Mouse (Mus musculus): ENCODE results near the gene Ppp1r2. TPM values are rescaled to one million over a fixed set of nuclear protein-coding genes. Genes with fewer than 3 reads are reported as not detected.

Gene Ppp1r2
- polyA plus RNA-seq, 1 experiment from 2014 or later, result 208 TPM

GRCm38 (mm10) chr16:31247442-31247841 lies 27.6 kb downstream of the Ppp1r2 start:
- H3K4me1 ChIP-seq (replicated peaks), result no peaks in the 10 kb centered on the region
- H3K36me3 ChIP-seq, result peaks cover 5% of the 10 kb centered on the region; the same call in 1 of the 2 replicates
- no peak overlapping the region for H3K4me2 ChIP-seq
- H3K27me3 ChIP-seq, result no peaks in the 10 kb centered on the region
- no peak overlapping the region for H3K4me3 ChIP-seq
- no peak overlapping the region for H3K9ac ChIP-seq
- ATAC-seq (ENCODE audit: low read depth), result no peak
- no peaks in the 10 kb centered on the region for H3K9me3 ChIP-seq
- WGBS, result 83% methylated on average over 7 of the region's 7 CpGs
- no peak overlapping the region for H3K27ac ChIP-seq (replicated peaks)

GRCm38 (mm10) chr16:31244053-31244452 lies 31.0 kb downstream of the Ppp1r2 start:
- no peak overlapping the region for H3K4me3 ChIP-seq
- no peaks in the 10 kb centered on the region for H3K27me3 ChIP-seq
- no peaks in the 10 kb centered on the region for H3K36me3 ChIP-seq
- no peak overlapping the region for H3K4me2 ChIP-seq
- H3K9me3 ChIP-seq, result no peaks in the 10 kb centered on the region
- ATAC-seq (ENCODE audit: low read depth), result no peak
- no peaks in the 10 kb centered on the region for H3K4me1 ChIP-seq (replicated peaks)
- H3K9ac ChIP-seq, result no peak overlapping the region
- WGBS, result 85% methylated on average over 3 of the region's 3 CpGs
- no peak overlapping the region for H3K27ac ChIP-seq (replicated peaks)

- no peak overlapping the region for H3K4me3 ChIP-seq
- no peaks in the 10 kb centered on the region for H3K4me1 ChIP-seq (replicated peaks)
- H3K4me2 ChIP-seq, result no peak overlapping the region
- H3K9ac ChIP-seq, result no peak overlapping the region
- WGBS, result 82% methylated on average over 9 of the region's 9 CpGs
- no peaks in the 10 kb centered on the region for H3K27me3 ChIP-seq
- no peaks in the 10 kb centered on the region for H3K9me3 ChIP-seq
- no peak for ATAC-seq (ENCODE audit: low read depth)
- no peaks in the 10 kb centered on the region for H3K36me3 ChIP-seq
- H3K27ac ChIP-seq (replicated peaks), result no peak overlapping the region
These were observed 33.6 kb downstream of the Ppp1r2 start for GRCm38 (mm10) chr16:31241433-31241832.

- no peak overlapping the region for H3K27ac ChIP-seq (replicated peaks)
- no peak for ATAC-seq (ENCODE audit: low read depth)
- H3K36me3 ChIP-seq, result no peaks in the 10 kb centered on the region
- no peaks in the 10 kb centered on the region for H3K27me3 ChIP-seq
- H3K4me1 ChIP-seq (replicated peaks), result peaks cover 6% of the 10 kb centered on the region
- H3K9ac ChIP-seq, result no peak overlapping the region
- no peak overlapping the region for H3K4me3 ChIP-seq
- no peaks in the 10 kb centered on the region for H3K9me3 ChIP-seq
- WGBS, result 91% methylated on average over 8 of the region's 8 CpGs
- H3K4me2 ChIP-seq, result no peak overlapping the region
These were observed 34.5 kb downstream of the Ppp1r2 start for GRCm38 (mm10) chr16:31240569-31240968.

DNA sequence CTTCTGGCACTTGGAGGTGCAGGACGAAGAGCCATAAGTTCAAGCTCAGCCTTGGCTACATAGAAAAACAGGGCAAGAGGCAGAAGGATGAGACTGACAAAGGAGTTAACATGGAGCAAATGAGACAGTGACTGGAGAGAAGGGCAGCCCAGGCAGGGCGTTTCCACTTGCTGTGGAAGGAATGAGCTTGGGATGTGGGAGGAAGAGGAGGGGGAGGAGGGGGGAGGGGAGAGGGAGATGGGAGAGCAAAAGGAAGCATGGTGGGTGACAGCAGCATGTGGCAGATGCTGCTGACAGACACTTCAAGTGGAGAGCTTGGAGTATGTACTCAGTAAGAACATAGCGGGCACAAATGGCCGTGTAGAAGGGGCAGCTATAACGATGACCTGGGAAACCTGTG lies 36.8 kb downstream of the Ppp1r2 start:
- no peaks in the 10 kb centered on the region for H3K9me3 ChIP-seq
- H3K4me1 ChIP-seq (replicated peaks), result peaks cover 19% of the 10 kb centered on the region
- H3K4me2 ChIP-seq, result no peak overlapping the region
- H3K27ac ChIP-seq (replicated peaks), result no peak overlapping the region
- no peak overlapping the region for H3K4me3 ChIP-seq
- 78% methylated on average over 5 of the region's 5 CpGs for WGBS
- H3K9ac ChIP-seq, result no peak overlapping the region
- no peaks in the 10 kb centered on the region for H3K36me3 ChIP-seq
- 0 out of 2 replicates have a peak, but pooled peaks cover 4% of the 10 kb centered on the region for H3K27me3 ChIP-seq
- ATAC-seq (ENCODE audit: low read depth), result no peak

DNA sequence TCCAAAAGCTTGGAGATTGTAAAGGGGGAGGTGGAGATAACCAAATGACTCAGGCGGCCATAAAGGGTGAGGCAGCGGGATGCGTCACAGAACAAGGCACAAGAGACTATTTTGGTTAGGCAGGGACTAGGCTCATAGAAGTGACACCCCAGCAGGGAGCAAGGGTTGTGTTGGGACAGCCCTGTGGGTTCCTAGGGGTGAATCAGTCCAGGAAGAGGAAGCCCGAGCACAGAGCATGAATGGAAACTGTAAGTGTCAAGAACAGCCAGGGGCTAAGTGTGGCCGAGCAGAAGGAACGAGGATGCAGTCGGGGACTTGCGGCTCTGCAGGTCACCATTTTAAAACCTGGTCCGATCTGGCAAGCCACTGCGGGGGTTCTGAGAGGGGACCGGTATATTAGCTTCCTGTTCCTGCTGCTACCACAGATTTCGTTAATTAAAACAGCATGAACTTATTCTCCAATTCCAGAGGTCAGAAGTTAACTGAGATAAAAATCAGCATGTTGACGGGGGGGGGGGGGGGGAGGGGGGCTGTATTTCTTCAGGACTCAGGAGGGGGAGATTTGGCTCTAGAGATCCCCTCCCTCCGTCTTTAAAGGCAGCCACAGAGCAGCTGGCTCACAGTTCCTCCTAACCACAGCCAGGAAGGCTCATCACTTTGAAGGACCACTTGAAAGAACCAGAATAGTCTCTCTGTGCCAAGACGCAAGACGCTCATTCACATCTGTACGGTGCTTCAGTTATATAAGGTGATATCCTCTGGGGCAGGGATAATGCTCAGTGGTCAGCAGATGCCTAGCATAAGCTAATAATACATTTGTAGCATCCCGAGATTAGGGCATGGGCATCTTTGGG lies 39.4 kb downstream of the Ppp1r2 start:
- Histone ChIP-seq H3K9ac (no peak overlapping the region), H3K9me3 (0 out of 2 replicates have a peak, but pooled peaks cover under 1% of the 10 kb centered on the region), H3K27ac (replicated peaks) (0 out of 2 replicates have a peak overlapping the region, but pooled peaks have one; percentile 9), H3K27me3 (0 out of 2 replicates have a peak, but pooled peaks cover 4% of the 10 kb centered on the region), H3K4me1 (replicated peaks) (peaks cover 20% of the 10 kb centered on the region), H3K4me3 (no peak overlapping the region), H3K4me2 (peak overlapping the region; percentile 33), H3K36me3 (no peaks in the 10 kb centered on the region)
- whole genome bisulfite sequencing, result 15% methylated on average over 18 of the region's 18 CpGs
- peak; percentile 67 for ATAC-seq (ENCODE audit: low read depth)

DNA sequence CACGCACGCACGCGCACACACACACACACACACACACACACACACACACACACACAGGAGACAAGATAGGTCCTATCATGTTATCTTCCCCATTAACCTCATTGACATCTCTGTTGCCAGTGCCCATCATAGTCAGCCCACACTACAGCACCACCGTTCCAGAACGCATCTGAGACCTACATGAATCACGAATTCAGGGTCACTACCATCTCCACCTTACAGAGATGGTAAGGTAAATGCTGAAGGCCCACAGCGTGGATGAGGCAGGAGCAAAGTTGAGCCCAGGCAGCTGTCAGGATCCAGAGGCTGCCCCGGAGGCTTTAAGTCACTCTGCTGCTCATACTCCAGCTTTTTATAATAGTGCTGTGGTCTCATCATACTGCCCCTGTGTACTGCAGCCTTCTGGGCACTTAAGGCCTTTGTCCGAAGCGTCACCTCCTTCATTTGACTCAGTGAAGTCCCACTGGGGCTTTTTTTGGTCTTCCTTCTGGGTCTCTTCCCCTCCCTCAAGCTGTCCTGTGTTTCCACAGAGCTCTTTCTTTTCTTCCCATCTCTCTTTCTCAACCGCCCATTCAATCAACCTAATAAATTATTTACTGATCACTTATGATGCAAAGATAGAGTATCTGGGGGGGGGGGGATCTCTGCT lies 40.1 kb downstream of the Ppp1r2 start:
- no peak overlapping the region for H3K27ac ChIP-seq (replicated peaks)
- no peak overlapping the region for H3K9ac ChIP-seq
- 68% methylated on average over 12 of the region's 12 CpGs for WGBS
- peak overlapping the region; percentile 33; the same call in 1 of the 2 replicates for H3K4me2 ChIP-seq
- 0 out of 2 replicates have a peak, but pooled peaks cover 5% of the 10 kb centered on the region for H3K9me3 ChIP-seq
- H3K4me3 ChIP-seq, result no peak overlapping the region
- ATAC-seq (ENCODE audit: low read depth), result no peak
- peaks cover 20% of the 10 kb centered on the region for H3K4me1 ChIP-seq (replicated peaks)
- H3K36me3 ChIP-seq, result no peaks in the 10 kb centered on the region
- H3K27me3 ChIP-seq, result 0 out of 2 replicates have a peak, but pooled peaks cover 4% of the 10 kb centered on the region

GRCm38 (mm10) chr16:31234356-31234755 lies 40.7 kb downstream of the Ppp1r2 start:
- Histone ChIP-seq H3K9ac (no peak overlapping the region), H3K27ac (replicated peaks) (no peak overlapping the region), H3K9me3 (0 out of 2 replicates have a peak, but pooled peaks cover 5% of the 10 kb centered on the region), H3K4me2 (no peak overlapping the region), H3K4me3 (no peak overlapping the region), H3K36me3 (no peaks in the 10 kb centered on the region), H3K27me3 (0 out of 2 replicates have a peak, but pooled peaks cover 4% of the 10 kb centered on the region), H3K4me1 (replicated peaks) (peaks cover 20% of the 10 kb centered on the region)
- ATAC-seq (ENCODE audit: low read depth), result no peak
- WGBS, result 54% methylated on average over 3 of the region's 3 CpGs

DNA sequence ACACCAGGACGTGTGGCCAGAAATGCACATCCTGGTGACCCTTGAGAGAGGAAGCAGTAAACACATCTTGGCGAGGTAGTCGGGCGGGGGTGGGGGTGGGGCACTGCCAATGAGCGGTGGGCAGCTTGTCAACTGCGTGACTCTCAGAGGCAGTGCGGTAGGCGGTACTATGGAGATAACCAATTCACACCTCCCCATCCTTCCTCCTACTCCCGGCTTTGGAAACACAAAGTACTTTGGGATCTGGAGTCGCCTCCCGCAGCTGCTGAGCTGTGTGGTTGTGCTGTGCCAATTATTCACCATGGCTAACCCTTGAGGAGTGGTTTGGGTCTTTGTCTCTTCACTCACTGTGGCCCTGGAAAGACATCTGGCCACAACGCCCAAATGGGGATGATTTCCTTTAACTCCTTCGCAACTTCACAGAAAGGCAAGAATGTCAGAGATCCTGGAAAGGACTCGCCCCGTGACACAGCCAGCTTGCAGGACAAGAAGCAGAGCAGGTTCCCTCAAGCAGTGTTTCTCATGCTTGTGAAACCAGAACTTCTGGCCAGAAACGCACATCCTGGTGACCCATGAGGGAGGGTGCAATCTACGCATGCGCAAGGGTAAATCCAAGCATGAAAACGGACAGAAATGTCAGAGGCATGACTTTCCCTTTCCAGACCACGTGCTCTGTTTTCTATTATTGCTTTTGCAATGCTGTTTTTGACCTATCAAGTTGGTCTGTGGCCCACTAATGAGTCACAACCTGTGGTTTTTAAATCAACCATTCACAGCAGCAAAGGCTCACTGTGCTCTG lies 41.3 kb downstream of the Ppp1r2 start:
- no peak for ATAC-seq (ENCODE audit: low read depth)

DNA sequence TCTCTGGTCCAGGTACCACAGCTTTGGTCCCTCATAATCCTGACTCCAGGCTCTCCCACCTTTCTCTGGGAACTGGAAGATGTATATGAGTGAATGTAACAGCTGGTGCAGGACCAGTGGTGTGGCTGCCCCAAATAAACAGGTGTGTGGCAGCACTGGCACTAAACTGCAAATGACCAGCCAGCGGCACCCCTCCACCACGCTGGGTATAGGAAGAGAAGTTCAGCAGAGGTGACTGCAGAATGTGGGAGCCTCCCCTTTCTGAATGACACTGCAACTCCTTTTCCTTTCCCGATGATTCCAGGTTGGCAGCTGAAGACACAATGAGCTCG lies 41.9 kb downstream of the Ppp1r2 start:
- Histone ChIP-seq H3K9me3 (0 out of 2 replicates have a peak, but pooled peaks cover 5% of the 10 kb centered on the region), H3K4me3 (no peak overlapping the region), H3K4me2 (peak overlapping the region; percentile 41), H3K36me3 (no peaks in the 10 kb centered on the region), H3K4me1 (replicated peaks) (peaks cover 20% of the 10 kb centered on the region), H3K27ac (replicated peaks) (no peak overlapping the region), H3K27me3 (0 out of 2 replicates have a peak, but pooled peaks cover 4% of the 10 kb centered on the region), H3K9ac (no peak overlapping the region)
- ATAC-seq (ENCODE audit: low read depth), result no peak
- 43% methylated on average over 4 of the region's 4 CpGs for WGBS

More for the DNA sequence above, 41.3 kb downstream of the Ppp1r2 start:
- peaks cover 20% of the 10 kb centered on the region for H3K4me1 ChIP-seq (replicated peaks)
- 0 out of 2 replicates have a peak, but pooled peaks cover 5% of the 10 kb centered on the region for H3K9me3 ChIP-seq
- H3K4me3 ChIP-seq, result 0 out of 2 replicates have a peak overlapping the region, but pooled peaks have one; percentile 7
- peak overlapping the region; percentile 41 for H3K4me2 ChIP-seq
- no peak overlapping the region for H3K27ac ChIP-seq (replicated peaks)
- no peak overlapping the region for H3K9ac ChIP-seq
- 26% methylated on average over 20 of the region's 20 CpGs for WGBS
- H3K36me3 ChIP-seq, result no peaks in the 10 kb centered on the region
- 0 out of 2 replicates have a peak, but pooled peaks cover 4% of the 10 kb centered on the region for H3K27me3 ChIP-seq

GRCm38 (mm10) chr16:31232491-31233166 lies 42.4 kb downstream of the Ppp1r2 start:
- Histone ChIP-seq H3K4me1 (replicated peaks) (peaks cover 20% of the 10 kb centered on the region), H3K27ac (replicated peaks) (no peak overlapping the region), H3K9ac (no peak overlapping the region), H3K27me3 (0 out of 2 replicates have a peak, but pooled peaks cover 4% of the 10 kb centered on the region), H3K9me3 (0 out of 2 replicates have a peak, but pooled peaks cover 5% of the 10 kb centered on the region), H3K4me2 (no peak overlapping the region), H3K4me3 (no peak overlapping the region), H3K36me3 (no peaks in the 10 kb centered on the region)
- WGBS, result 74% methylated on average over 5 of the region's 5 CpGs
- no peak for ATAC-seq (ENCODE audit: low read depth)

Data from neural tube, embryonic 13.5 days (tissue).